Mouse (Mus musculus): ENCODE measurements around the gene Reep3. TPM values are rescaled to one million over a fixed set of nuclear protein-coding genes. Genes with fewer than 3 reads are reported as not detected.

Reep3 gene
- polyA plus RNA-seq, 1 experiment from 2014 or later: 32.8 TPM

DNA sequence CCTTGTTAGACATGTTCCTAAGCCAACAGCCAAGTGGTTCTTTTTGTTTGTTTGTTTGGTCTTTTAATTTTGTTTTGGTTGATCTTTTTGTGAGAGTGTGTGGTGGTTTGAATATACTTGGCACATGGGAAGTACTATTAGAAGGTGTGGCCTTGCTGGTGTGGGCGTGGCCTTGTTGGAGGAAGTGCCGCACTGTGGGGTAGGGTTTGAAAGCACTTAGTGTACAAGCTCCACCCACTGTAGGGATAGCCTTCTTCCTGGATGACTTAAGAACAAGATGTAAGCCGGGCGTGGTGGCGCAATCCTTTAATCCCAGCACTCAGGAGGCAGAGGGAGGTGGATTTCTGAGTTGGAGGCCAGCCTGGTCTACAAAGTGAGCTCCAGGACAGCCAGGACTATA, 113.7 kb downstream of the Reep3 start:
- ATAC-seq (ENCODE audit: low FRiP score): no peak
- Histone ChIP-seq H3K4me3 (replicated peaks; ENCODE audit: low read length) (no peak overlapping the region), H3K9ac (no peak overlapping the region), H3K36me3 (replicated peaks; ENCODE audit: control insufficient read depth, insufficient read depth) (no peaks in the 10 kb centered on the region), H3K4me1 (replicated peaks; ENCODE audit: control insufficient read depth, insufficient read depth, low read length) (no peaks in the 10 kb centered on the region), H3K4me2 (replicated peaks) (no peak overlapping the region), H3K27me3 (ENCODE audit: control insufficient read depth, insufficient read depth, low read length) (no peaks in the 10 kb centered on the region), H3K9me3 (ENCODE audit: control insufficient read depth, low read length) (no peaks in the 10 kb centered on the region), H3K27ac (no peak overlapping the region)
- DNase-seq (ENCODE audit: low spot score): no peak
- 94% methylated on average over 5 of the region's 5 CpGs for WGBS

GRCm38 (mm10) chr10:66978215-66978614, 118.5 kb downstream of the Reep3 start:
- ATAC-seq (ENCODE audit: low FRiP score) (no peak), DNase-seq (ENCODE audit: low spot score) (no peak)
- H3K36me3 ChIP-seq (replicated peaks; ENCODE audit: control insufficient read depth, insufficient read depth): no peaks in the 10 kb centered on the region
- H3K4me3 ChIP-seq (replicated peaks; ENCODE audit: low read length): no peak overlapping the region
- WGBS: 80% methylated on average over 2 of the region's 2 CpGs
- no peak overlapping the region for H3K4me2 ChIP-seq (replicated peaks)
- H3K27me3 ChIP-seq (ENCODE audit: control insufficient read depth, insufficient read depth, low read length): no peaks in the 10 kb centered on the region
- no peaks in the 10 kb centered on the region for H3K4me1 ChIP-seq (replicated peaks; ENCODE audit: control insufficient read depth, insufficient read depth, low read length)
- no peak overlapping the region for H3K27ac ChIP-seq
- H3K9me3 ChIP-seq (ENCODE audit: control insufficient read depth, low read length): no peaks in the 10 kb centered on the region
- no peak overlapping the region for H3K9ac ChIP-seq

DNA sequence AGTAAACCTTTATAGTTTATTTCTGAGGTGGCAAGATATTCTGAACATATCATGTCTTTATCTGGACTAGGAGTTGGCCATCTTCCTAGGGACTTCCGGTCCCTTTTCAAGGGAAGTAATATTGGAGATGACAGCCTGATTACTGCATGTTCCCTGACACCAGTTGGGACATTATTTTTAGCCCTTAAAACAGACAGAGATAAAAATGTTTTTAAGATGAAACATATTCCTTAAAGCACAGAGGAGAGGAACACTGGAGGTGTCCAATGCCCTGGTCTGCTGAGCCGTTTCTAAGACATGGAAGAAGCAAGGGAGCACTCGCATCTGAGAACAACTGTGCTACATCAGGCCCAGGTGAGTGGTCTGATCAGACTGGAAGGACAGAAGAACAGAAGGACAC, 119.7 kb downstream of the Reep3 start:
- DNase-seq (ENCODE audit: low spot score) (no peak), ATAC-seq (ENCODE audit: low FRiP score) (no peak)
- WGBS: 98% methylated on average over 3 of the region's 3 CpGs
- Histone ChIP-seq H3K9me3 (ENCODE audit: control insufficient read depth, low read length) (no peaks in the 10 kb centered on the region), H3K27ac (no peak overlapping the region), H3K36me3 (replicated peaks; ENCODE audit: control insufficient read depth, insufficient read depth) (no peaks in the 10 kb centered on the region), H3K27me3 (ENCODE audit: control insufficient read depth, insufficient read depth, low read length) (no peaks in the 10 kb centered on the region), H3K4me1 (replicated peaks; ENCODE audit: control insufficient read depth, insufficient read depth, low read length) (no peaks in the 10 kb centered on the region), H3K4me2 (replicated peaks) (no peak overlapping the region), H3K4me3 (replicated peaks; ENCODE audit: low read length) (no peak overlapping the region), H3K9ac (no peak overlapping the region)

- H3K4me1 ChIP-seq (replicated peaks; ENCODE audit: control insufficient read depth, insufficient read depth, low read length): no peaks in the 10 kb centered on the region
- no peak overlapping the region for H3K4me3 ChIP-seq (replicated peaks; ENCODE audit: low read length)
- no peaks in the 10 kb centered on the region for H3K36me3 ChIP-seq (replicated peaks; ENCODE audit: control insufficient read depth, insufficient read depth)
- H3K9ac ChIP-seq: no peak overlapping the region
- 87% methylated on average over 1 of the region's 1 CpGs for WGBS
- H3K4me2 ChIP-seq (replicated peaks): no peak overlapping the region
- H3K27me3 ChIP-seq (ENCODE audit: control insufficient read depth, insufficient read depth, low read length): no peaks in the 10 kb centered on the region
- no peak for DNase-seq (ENCODE audit: low spot score)
- no peaks in the 10 kb centered on the region for H3K9me3 ChIP-seq (ENCODE audit: control insufficient read depth, low read length)
- no peak overlapping the region for H3K27ac ChIP-seq
- no peak for ATAC-seq (ENCODE audit: low FRiP score)
Observed at GRCm38 (mm10) chr10:66975451-66975850, 121.3 kb downstream of the Reep3 start.

DNA sequence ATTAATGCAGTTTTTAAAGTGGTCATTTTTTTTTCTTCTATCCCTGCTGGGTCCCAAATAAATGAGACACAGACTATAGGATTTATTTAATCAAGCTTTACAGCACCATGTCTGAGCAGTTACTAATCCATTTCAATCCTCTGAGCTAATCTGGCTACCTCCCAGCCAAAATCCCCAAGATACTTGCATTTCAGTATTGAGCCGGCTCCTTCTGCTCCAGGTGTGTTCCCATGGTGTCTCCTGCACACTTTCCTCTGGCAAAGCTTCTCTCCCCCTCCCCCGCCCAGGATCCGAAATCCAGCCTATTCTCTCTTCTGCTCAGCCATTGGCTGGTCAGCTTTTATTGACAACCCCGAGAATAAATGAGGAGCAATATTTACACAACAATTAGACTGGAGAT, 122.3 kb downstream of the Reep3 start:
- Histone ChIP-seq H3K4me2 (replicated peaks) (no peak overlapping the region), H3K4me1 (replicated peaks; ENCODE audit: control insufficient read depth, insufficient read depth, low read length) (no peaks in the 10 kb centered on the region), H3K27me3 (ENCODE audit: control insufficient read depth, insufficient read depth, low read length) (no peaks in the 10 kb centered on the region), H3K27ac (no peak overlapping the region), H3K9me3 (ENCODE audit: control insufficient read depth, low read length) (no peaks in the 10 kb centered on the region), H3K4me3 (replicated peaks; ENCODE audit: low read length) (no peak overlapping the region), H3K9ac (no peak overlapping the region), H3K36me3 (replicated peaks; ENCODE audit: control insufficient read depth, insufficient read depth) (no peaks in the 10 kb centered on the region)
- no peak for DNase-seq (ENCODE audit: low spot score)
- no peak for ATAC-seq (ENCODE audit: low FRiP score)
- WGBS: 67% methylated on average over 4 of the region's 4 CpGs

DNA sequence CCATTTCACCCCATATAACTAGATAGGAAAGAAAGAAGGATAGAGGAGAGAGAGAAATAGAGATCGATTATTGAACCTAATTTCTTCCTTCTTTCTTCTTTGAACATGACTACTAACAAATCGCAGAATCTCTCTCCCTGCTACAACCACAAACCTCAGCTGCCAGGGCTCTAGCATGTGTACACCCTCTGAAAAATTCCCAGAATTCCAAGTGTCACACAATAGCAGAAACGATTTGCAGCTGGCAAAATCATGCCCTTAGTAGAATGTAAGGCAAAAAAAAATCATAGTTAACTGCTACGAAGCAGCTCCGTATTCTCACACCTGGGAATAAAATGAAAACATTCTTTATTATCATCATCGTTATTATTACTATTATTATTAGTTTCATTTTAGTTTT, 122.9 kb downstream of the Reep3 start:
- Histone ChIP-seq H3K9ac (no peak overlapping the region), H3K4me2 (replicated peaks) (no peak overlapping the region), H3K9me3 (ENCODE audit: control insufficient read depth, low read length) (no peaks in the 10 kb centered on the region), H3K27me3 (ENCODE audit: control insufficient read depth, insufficient read depth, low read length) (no peaks in the 10 kb centered on the region), H3K36me3 (replicated peaks; ENCODE audit: control insufficient read depth, insufficient read depth) (no peaks in the 10 kb centered on the region), H3K4me3 (replicated peaks; ENCODE audit: low read length) (no peak overlapping the region), H3K27ac (no peak overlapping the region), H3K4me1 (replicated peaks; ENCODE audit: control insufficient read depth, insufficient read depth, low read length) (no peaks in the 10 kb centered on the region)
- ATAC-seq (ENCODE audit: low FRiP score): no peak
- DNase-seq (ENCODE audit: low spot score): no peak
- 81% methylated on average over 6 of the region's 6 CpGs for WGBS

DNA sequence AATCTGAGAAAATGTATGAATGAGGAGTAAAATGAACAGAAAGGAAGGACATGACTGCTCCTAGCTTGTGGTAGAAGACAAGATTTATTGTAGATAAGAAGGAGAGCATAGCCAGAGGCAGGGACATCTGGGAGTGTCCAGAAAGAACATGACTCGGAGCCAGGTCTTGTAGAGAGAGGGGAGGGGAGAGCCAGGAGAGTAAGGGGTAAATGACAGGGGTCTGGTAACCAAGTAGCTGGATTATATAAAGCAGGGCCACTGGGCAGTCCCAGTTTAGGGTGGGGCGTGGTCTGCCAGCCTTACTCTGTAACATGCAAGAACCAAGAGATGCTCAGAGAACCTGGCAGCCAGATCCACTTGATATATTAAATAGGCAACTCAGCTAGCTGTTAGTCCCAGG, 123.5 kb downstream of the Reep3 start:
- H3K4me1 ChIP-seq (replicated peaks; ENCODE audit: control insufficient read depth, insufficient read depth, low read length): no peaks in the 10 kb centered on the region
- 68% methylated on average over 2 of the region's 2 CpGs for WGBS
- H3K27me3 ChIP-seq (ENCODE audit: control insufficient read depth, insufficient read depth, low read length): no peaks in the 10 kb centered on the region
- no peaks in the 10 kb centered on the region for H3K9me3 ChIP-seq (ENCODE audit: control insufficient read depth, low read length)
- no peaks in the 10 kb centered on the region for H3K36me3 ChIP-seq (replicated peaks; ENCODE audit: control insufficient read depth, insufficient read depth)
- H3K4me3 ChIP-seq (replicated peaks; ENCODE audit: low read length): no peak overlapping the region
- no peak overlapping the region for H3K27ac ChIP-seq
- DNase-seq (ENCODE audit: low spot score) (no peak), ATAC-seq (ENCODE audit: low FRiP score) (no peak)
- H3K4me2 ChIP-seq (replicated peaks): no peak overlapping the region
- no peak overlapping the region for H3K9ac ChIP-seq

GRCm38 (mm10) chr10:66970336-66971115, 126.2 kb downstream of the Reep3 start:
- Histone ChIP-seq H3K36me3 (replicated peaks; ENCODE audit: control insufficient read depth, insufficient read depth) (no peaks in the 10 kb centered on the region), H3K4me1 (replicated peaks; ENCODE audit: control insufficient read depth, insufficient read depth, low read length) (no peaks in the 10 kb centered on the region), H3K27ac (no peak overlapping the region), H3K9ac (no peak overlapping the region), H3K27me3 (ENCODE audit: control insufficient read depth, insufficient read depth, low read length) (no peaks in the 10 kb centered on the region), H3K9me3 (ENCODE audit: control insufficient read depth, low read length) (no peaks in the 10 kb centered on the region), H3K4me2 (replicated peaks) (no peak overlapping the region), H3K4me3 (replicated peaks; ENCODE audit: low read length) (no peak overlapping the region)
- no peak for DNase-seq (ENCODE audit: low spot score)
- ATAC-seq (ENCODE audit: low FRiP score): no peak
- 94% methylated on average over 23 of the region's 23 CpGs for WGBS

DNA sequence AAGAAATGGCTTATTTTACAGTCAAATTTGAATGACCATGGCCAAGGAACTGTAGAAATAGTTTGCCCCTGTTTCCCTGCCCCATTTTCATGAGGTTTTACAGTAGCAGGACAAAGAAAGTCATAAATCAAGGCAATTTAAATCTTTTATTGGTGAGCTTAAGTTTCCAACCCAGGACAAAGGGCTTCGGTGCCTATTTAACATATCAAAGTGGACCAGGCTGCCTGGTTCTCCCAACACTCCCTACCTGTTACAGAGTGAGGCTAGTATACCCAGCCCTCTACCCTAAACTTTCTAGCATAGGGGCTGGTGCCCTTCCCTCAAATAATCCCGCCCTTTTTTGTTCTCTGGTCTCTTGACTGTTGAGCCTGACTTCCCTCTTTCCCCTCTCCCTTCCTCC, 127.2 kb downstream of the Reep3 start:
- 52% methylated on average over 2 of the region's 2 CpGs for WGBS
- Histone ChIP-seq H3K4me2 (replicated peaks) (no peak overlapping the region), H3K4me1 (replicated peaks; ENCODE audit: control insufficient read depth, insufficient read depth, low read length) (no peaks in the 10 kb centered on the region), H3K9me3 (ENCODE audit: control insufficient read depth, low read length) (no peaks in the 10 kb centered on the region), H3K27me3 (ENCODE audit: control insufficient read depth, insufficient read depth, low read length) (no peaks in the 10 kb centered on the region), H3K27ac (no peak overlapping the region), H3K9ac (no peak overlapping the region), H3K36me3 (replicated peaks; ENCODE audit: control insufficient read depth, insufficient read depth) (no peaks in the 10 kb centered on the region), H3K4me3 (replicated peaks; ENCODE audit: low read length) (no peak overlapping the region)
- ATAC-seq (ENCODE audit: low FRiP score) (no peak), DNase-seq (ENCODE audit: low spot score) (no peak)

DNA sequence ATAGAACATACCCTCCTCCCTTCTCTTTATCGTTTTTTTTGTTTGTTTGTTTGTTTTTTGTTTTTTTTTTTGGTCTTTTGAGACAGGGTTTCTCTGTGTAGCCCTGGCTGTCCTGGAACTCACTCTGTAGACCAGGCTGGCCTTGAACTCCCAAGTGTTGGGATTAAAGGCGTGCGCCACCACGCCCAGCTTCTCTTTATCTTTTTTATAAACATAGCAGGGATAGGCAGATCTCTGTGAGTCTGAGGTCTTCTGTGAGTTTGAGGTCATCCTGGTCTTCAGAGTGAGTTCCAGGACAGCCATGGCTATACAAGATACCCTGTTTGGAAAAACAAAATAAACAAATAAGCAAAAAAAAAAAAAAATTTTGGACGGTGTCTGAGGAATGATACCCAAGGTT, 127.7 kb downstream of the Reep3 start:
- Histone ChIP-seq H3K9ac (no peak overlapping the region), H3K27ac (no peak overlapping the region), H3K27me3 (ENCODE audit: control insufficient read depth, insufficient read depth, low read length) (no peaks in the 10 kb centered on the region), H3K36me3 (replicated peaks; ENCODE audit: control insufficient read depth, insufficient read depth) (no peaks in the 10 kb centered on the region), H3K9me3 (ENCODE audit: control insufficient read depth, low read length) (no peaks in the 10 kb centered on the region), H3K4me1 (replicated peaks; ENCODE audit: control insufficient read depth, insufficient read depth, low read length) (no peaks in the 10 kb centered on the region), H3K4me3 (replicated peaks; ENCODE audit: low read length) (no peak overlapping the region), H3K4me2 (replicated peaks) (no peak overlapping the region)
- no peak for ATAC-seq (ENCODE audit: low FRiP score)
- DNase-seq (ENCODE audit: low spot score): no peak
- WGBS: 76% methylated on average over 5 of the region's 5 CpGs

Data from hindbrain, embryonic 14.5 days (tissue).